Mouse (Mus musculus) left cerebral cortex, adult 8-10 months (tissue): ENCODE results near the gene Lce1l. TPM values are rescaled to one million over a fixed set of nuclear protein-coding genes. Genes with fewer than 3 reads are reported as not detected.
"Not testable (repeated sequence)": the region's sequence is repeated elsewhere in the genome, so short reads cannot be mapped to it uniquely, and the experiment has no call there.

Experiments used
- DNase-seq, 2 experiments: peaks; one replicate each; pipeline ENCODE4 v3.0.0; 2022; ENCODE audit warnings: low spot score in 2 of 2
- total RNA-seq, 4 experiments: library from RNA; stranded (reverse); gene quantifications; 2 replicates each; pipeline ENCODE4 v1.2.4; 2022

The Lce1l gene
- total RNA-seq, result not detected

- DNase-seq, result no peak
Observed at GRCm38 (mm10) chr3:92851186-92851585, at the start of gene Lce1l. Gene Lce1l (minus strand): TSS chr3:92851286.

DNA sequence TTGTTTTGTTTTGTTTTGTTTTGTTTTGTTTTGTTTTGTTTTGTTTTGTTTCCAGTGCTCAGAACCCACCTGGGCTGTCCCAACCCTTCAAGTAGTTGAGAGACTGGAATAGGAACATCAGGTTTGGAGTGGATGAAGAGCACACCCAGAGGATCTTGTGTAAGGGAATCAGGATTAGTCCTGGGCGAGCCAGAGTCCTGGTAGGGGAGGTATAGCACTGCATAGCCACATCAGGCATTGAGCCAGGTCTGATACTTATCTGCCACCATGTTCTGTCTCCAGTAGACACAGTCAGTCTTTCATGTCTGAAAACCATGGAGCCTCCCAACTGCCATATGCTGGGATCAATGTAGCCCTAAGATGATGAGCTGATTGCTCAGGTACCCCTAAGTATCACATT, 43.4 kb upstream of the Lce1l start:
- no peak for DNase-seq

DNA sequence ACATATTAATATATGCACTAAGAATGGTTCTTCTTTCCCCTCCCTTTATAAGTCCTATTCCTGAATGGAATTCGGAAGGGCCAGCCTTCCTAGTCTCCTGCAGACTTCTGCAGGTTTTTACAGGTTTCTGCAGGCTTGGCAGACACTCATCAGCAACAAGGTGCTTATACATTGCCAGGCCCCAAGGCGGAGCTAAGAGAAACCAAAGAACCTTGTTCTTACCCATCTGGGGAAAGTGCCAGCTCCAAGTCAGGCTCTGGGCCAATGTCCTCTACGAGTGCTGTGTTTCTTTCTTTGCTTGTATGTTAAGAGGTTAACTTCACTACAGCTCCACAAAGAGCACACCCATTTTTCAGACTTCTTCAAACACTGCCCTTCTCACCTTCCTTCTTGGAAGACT, 43.0 kb upstream of the Lce1l start:
- no peak for DNase-seq

GRCm38 (mm10) chr3:92874180-92874579, 23.1 kb upstream of the Lce1l start:
- DNase-seq, result peak in 1 of 2 experiments; percentile 6

DNA sequence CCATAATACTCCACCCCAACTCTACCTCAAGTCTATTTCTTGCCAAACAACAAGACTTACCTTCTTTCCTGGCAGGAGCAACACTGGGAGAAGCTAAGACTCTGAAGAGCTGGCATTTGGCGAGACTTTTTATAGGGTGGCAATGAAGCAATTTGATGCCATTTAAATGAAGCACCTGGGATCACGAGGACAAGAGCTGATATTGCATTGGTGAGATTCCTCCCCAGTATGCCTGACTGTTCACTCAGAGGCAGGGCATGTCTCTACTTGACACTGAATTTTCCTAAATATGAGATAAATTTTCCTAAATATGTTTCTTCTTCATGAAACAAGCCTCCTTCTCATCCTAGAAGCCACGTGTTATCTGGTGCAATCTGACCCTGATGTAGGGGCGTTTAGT, 19.0 kb upstream of the Lce1l start, which contains the start of gene 2310050C09Rik:
Gene 2310050C09Rik (minus strand): TSS at position 101 of the 400 bp plus-strand sequence.
- DNase-seq, result no peak

DNA sequence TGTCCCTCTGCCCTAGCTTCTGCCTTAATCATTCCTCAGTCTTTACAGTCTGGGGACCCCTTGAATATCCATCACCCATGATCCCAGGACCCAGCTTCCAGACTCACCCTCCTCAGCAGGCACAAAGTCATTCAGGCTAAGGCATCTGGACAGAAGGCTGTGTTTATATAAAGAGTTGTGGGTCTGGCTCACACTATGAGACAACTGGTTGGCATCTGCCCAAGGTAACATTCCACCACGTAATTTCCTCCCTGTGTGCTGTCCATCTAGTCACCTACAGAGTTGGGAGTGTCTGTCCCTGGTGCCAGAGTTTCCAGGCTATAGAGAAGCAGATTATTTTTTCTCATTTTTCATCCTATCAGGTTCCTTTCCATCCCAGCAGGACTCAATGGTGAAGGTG, 24.0 kb downstream of the Lce1l start, which contains the start of gene Kprp:
Gene Kprp (minus strand): TSS at position 140 of the 400 bp plus-strand sequence.
- no peak for DNase-seq

DNA sequence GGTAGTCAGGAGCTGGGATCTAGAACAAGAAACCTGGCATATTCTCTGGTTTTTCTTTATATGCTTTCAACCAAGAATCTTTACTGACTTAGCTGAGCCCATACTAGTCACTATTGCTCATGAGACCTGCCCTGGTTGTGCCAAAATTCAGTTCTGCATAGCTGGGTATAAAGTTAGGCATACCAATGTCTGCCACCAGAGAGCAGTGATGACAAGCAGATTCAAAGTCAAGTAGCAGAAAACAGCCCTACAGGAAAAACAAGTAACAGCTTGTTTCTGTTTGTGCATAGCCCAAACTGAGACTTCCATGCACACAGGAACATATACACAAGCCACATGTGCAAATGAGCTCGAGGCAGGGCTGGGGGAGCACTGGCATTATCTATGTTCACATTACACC, 25.3 kb downstream of the Lce1l start:
- no peak for DNase-seq

GRCm38 (mm10) chr3:92816036-92816435, 35.0 kb downstream of the Lce1l start:
- DNase-seq, result not testable (repeated sequence)

DNA sequence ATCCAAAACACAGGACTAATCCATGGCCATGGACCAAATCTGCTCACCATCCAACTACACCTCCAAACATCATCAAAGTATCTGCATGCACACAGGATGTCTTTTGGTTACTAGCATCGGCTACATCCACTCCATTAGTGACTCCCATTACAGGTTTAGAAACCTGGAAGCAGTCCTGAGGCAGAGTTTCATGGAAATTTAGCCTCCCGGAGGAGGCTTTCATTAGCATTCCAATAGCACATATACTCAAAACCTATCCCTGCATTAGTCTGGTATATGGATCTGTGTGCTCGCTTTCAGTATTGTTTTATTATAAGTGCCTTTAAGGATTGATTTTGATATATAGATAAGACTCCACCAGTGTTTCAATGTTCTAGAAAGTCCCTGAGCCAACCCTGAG, 35.5 kb downstream of the Lce1l start:
- no peak for DNase-seq

DNA sequence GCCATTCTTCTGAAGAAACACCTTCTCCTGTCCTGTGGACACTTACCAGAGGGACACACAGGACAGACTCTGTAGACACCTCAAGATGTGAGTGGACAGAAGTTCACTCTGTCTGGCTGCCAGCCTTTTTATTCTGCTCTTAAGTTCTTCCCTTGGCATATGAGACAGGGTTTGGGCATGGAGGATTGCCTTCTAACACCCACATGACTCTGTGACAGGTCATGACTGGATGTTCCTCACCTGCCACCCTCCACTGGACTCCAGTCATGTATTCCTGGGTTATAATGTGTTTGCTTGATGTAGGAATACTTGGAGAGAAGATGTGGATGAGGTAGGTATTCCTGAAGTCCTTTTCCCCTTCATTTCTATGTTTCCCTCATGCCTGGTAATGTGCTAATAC, 43.3 kb downstream of the Lce1l start, which contains the start of gene Lce1k:
Gene Lce1k (minus strand): TSS at position 101 of the 400 bp plus-strand sequence.
- no peak for DNase-seq

Other genes starting within 250 kb of the Lce1l start
- gene 2210017I01Rik, start 243.8 kb downstream of the Lce1l start, total RNA-seq, result not detected
- not detected for gene Lce6a, start 229.6 kb downstream of the Lce1l start, total RNA-seq
- not detected for gene Lce1a1, start 203.0 kb downstream of the Lce1l start, total RNA-seq
- gene Lce1b, start 194.4 kb downstream of the Lce1l start, total RNA-seq, result not detected
- not detected for gene Lce1a2, start 181.0 kb downstream of the Lce1l start, total RNA-seq
- not detected for gene Lce1c, start 172.0 kb downstream of the Lce1l start, total RNA-seq
- not detected for gene Lce1d, start 164.1 kb downstream of the Lce1l start, total RNA-seq
- gene Lce1e, start 142.2 kb downstream of the Lce1l start, total RNA-seq, result not detected
- not detected for gene Lce1f, start 130.9 kb downstream of the Lce1l start, total RNA-seq
- not detected for gene Gm38119, start 112.2 kb downstream of the Lce1l start, total RNA-seq
- gene Lce1g, start 98.9 kb downstream of the Lce1l start, total RNA-seq, result not detected
- gene Lce1h, start 86.2 kb downstream of the Lce1l start, total RNA-seq, result not detected
- gene Lce1i, start 72.4 kb downstream of the Lce1l start, total RNA-seq, result not detected
- not detected for gene Lce1j, start 60.8 kb downstream of the Lce1l start, total RNA-seq
- not detected for gene Lce1k, start 43.4 kb downstream of the Lce1l start, total RNA-seq
- gene Kprp, start 24.0 kb downstream of the Lce1l start, total RNA-seq, result not detected
- gene 2310050C09Rik, start 18.9 kb upstream of the Lce1l start, total RNA-seq, result not detected
- not detected for gene Lce3a, start 74.9 kb upstream of the Lce1l start, total RNA-seq
- gene Lce3b, start 81.7 kb upstream of the Lce1l start, total RNA-seq, result not detected
- not detected for gene Lce3c, start 93.2 kb upstream of the Lce1l start, total RNA-seq
- gene Lce3d, start 106.1 kb upstream of the Lce1l start, total RNA-seq, result not detected
- gene Lce3e, start 115.8 kb upstream of the Lce1l start, total RNA-seq, result not detected
- gene Lce3f, start 140.9 kb upstream of the Lce1l start, total RNA-seq, result not detected
- gene Crct1, start 164.4 kb upstream of the Lce1l start, total RNA-seq, result under 1 TPM in 1 of 4 experiments, not detected in 3; 0.82 TPM
- gene Lce1m, start 167.8 kb upstream of the Lce1l start, total RNA-seq, result under 1 TPM in 1 of 4 experiments, not detected in 3; 0.46 TPM
- not detected for gene Gm4858, start 217.5 kb upstream of the Lce1l start, total RNA-seq